Mouse (Mus musculus) myocyte (in vitro differentiated cells): ENCODE measurements at regions not wholly inside any gene's neighbourhood (a gene's known extent, or its start where the extent isn't known, plus 50 kb on each side); places are given as distances from the start of the nearest gene placed in this dataset.

ENCODE experiments used
- H3K27me3 ChIP-seq: one replicate; pipeline ENCODE4 v1.6.1; 2011; ENCODE audit not compliant: control insufficient read depth, insufficient read depth, insufficient read length
- H3K36me3 ChIP-seq: one replicate; pipeline ENCODE4 v1.6.1; 2011; ENCODE audit not compliant: control insufficient read depth, insufficient read depth
- H3K4me2 ChIP-seq: one replicate; pipeline ENCODE4 v1.6.1; 2011; ENCODE audit warnings: low read depth, control low read depth
- H3K4me3 ChIP-seq: one replicate; pipeline ENCODE4 v1.5.1; 2011; ENCODE audit warnings: mild to moderate bottlenecking, control low read depth, moderate library complexity
- H3K79me2 ChIP-seq: one replicate; pipeline ENCODE4 v1.6.1; 2011; ENCODE audit not compliant: control insufficient read depth, insufficient read depth
- H3ac ChIP-seq: one replicate; pipeline ENCODE4 v1.6.1; 2011; ENCODE audit not compliant: control insufficient read depth, insufficient read length
- CEBPB ChIP-seq: IDR thresholded peaks from 2 replicates; pipeline ENCODE4 v1.6.1; 2011; ENCODE audit warnings: mild to moderate bottlenecking, moderate library complexity; ENCODE audit not compliant: poor library complexity, insufficient read depth, severe bottlenecking
- E2F4 ChIP-seq: IDR thresholded peaks from one replicate; pipeline ENCODE4 v1.6.1; 2011; ENCODE audit warnings: mild to moderate bottlenecking, control low read depth, moderate library complexity; ENCODE audit not compliant: insufficient read depth
- MAX ChIP-seq: IDR thresholded peaks from one replicate; pipeline ENCODE4 v1.6.1; 2011; ENCODE audit warnings: low read depth, mild to moderate bottlenecking, control low read depth
- MYOD1 ChIP-seq, 3 experiments: IDR thresholded peaks; one replicate each; pipeline ENCODE4 v1.6.1; 2011; ENCODE audit warnings: control low read depth in 2 of 3, low read depth in 2 of 3, mild to moderate bottlenecking in 2 of 3, moderate library complexity in 1 of 3; ENCODE audit not compliant: insufficient read length in 2 of 3, control insufficient read depth in 1 of 3
- MYOG ChIP-seq, 3 experiments: IDR thresholded peaks; one replicate each; pipeline ENCODE4 v1.6.1; 2011; ENCODE audit warnings: control low read depth in 2 of 3, low read depth in 2 of 3, mild to moderate bottlenecking in 2 of 3; ENCODE audit not compliant: insufficient read length in 2 of 3, control insufficient read depth in 1 of 3, insufficient read depth in 1 of 3
- POLR2A ChIP-seq: IDR thresholded peaks from one replicate; pipeline ENCODE4 v1.6.1; 2011; ENCODE audit warnings: low read depth, mild to moderate bottlenecking, control low read depth, moderate library complexity; ENCODE audit not compliant: insufficient read length
- POLR2AphosphoS2 ChIP-seq: IDR thresholded peaks from one replicate; pipeline ENCODE4 v1.6.1; 2011; ENCODE audit warnings: low read depth, control low read depth; ENCODE audit not compliant: insufficient read length
- REST ChIP-seq: IDR thresholded peaks from one replicate; pipeline ENCODE4 v1.6.1; 2011; ENCODE audit warnings: mild to moderate bottlenecking, control low read depth, moderate library complexity; ENCODE audit not compliant: insufficient read depth, insufficient read length
- SRF ChIP-seq: IDR thresholded peaks from one replicate; pipeline ENCODE4 v1.6.1; 2011; ENCODE audit warnings: low read depth; ENCODE audit not compliant: control insufficient read depth, insufficient read length
- TCF12 ChIP-seq: IDR thresholded peaks from one replicate; pipeline ENCODE4 v1.6.1; 2011; ENCODE audit warnings: mild to moderate bottlenecking, control low read depth; ENCODE audit not compliant: poor library complexity, insufficient read depth, severe bottlenecking
- TCF3 ChIP-seq: IDR thresholded peaks from one replicate; pipeline ENCODE4 v1.6.1; 2011; ENCODE audit warnings: low read depth, control low read depth; ENCODE audit not compliant: insufficient read length
- USF1 ChIP-seq: IDR thresholded peaks from one replicate; pipeline ENCODE4 v1.6.1; 2011; ENCODE audit warnings: low read depth, mild to moderate bottlenecking, control low read depth, moderate library complexity

- Histone ChIP-seq H3K27me3 (peaks cover 4% of the 10 kb centered on the region), H3K4me3 (no peak overlapping the region), H3ac (no peak overlapping the region), H3K36me3 (no peaks in the 10 kb centered on the region), H3K79me2 (no peaks in the 10 kb centered on the region), H3K4me2 (no peak overlapping the region)
- TF ChIP-seq POLR2AphosphoS2, result no peak
- TF ChIP-seq SRF, result no peak
- TF ChIP-seq USF1, result no peak
- TF ChIP-seq MYOG (IDR thresholded peaks at IDR 0.05; ENCODE audit: control insufficient read depth in 1 of 3, insufficient read depth in 1 of 3, insufficient read length in 2 of 3, low read depth in 2 of 3), result no peak
- no peak for TF ChIP-seq CEBPB
- TF ChIP-seq MYOD1 (IDR thresholded peaks at IDR 0.05; ENCODE audit: control insufficient read depth in 1 of 3, insufficient read length in 2 of 3, low read depth in 2 of 3), result no peak
- no peak for TF ChIP-seq POLR2A
- no peak for TF ChIP-seq MAX
- TF ChIP-seq REST, result no peak
- TF ChIP-seq E2F4, result no peak
- no peak for TF ChIP-seq TCF3
Measured at GRCm38 (mm10) chr13:99597891-99598290, 81.6 kb upstream of the Map1b start.

GRCm38 (mm10) chr13:99593846-99594813 is 77.8 kb upstream of the Map1b start:
- no peak for TF ChIP-seq TCF12
- TF ChIP-seq TCF3, result no peak
- no peak for TF ChIP-seq REST
- no peak for TF ChIP-seq MYOD1 (IDR thresholded peaks at IDR 0.05; ENCODE audit: control insufficient read depth in 1 of 3, insufficient read length in 2 of 3, low read depth in 2 of 3)
- no peak for TF ChIP-seq SRF
- TF ChIP-seq CEBPB, result no peak
- Histone ChIP-seq H3ac (no peak overlapping the region), H3K4me3 (no peak overlapping the region), H3K79me2 (no peaks in the 10 kb centered on the region), H3K4me2 (no peak overlapping the region), H3K36me3 (no peaks in the 10 kb centered on the region), H3K27me3 (no peaks in the 10 kb centered on the region)

GRCm38 (mm10) chr13:99593243-99593635 is 76.9 kb upstream of the Map1b start:
- Histone ChIP-seq H3K27me3 (no peaks in the 10 kb centered on the region), H3K36me3 (no peaks in the 10 kb centered on the region), H3K4me3 (no peak overlapping the region), H3ac (no peak overlapping the region), H3K4me2 (no peak overlapping the region), H3K79me2 (no peaks in the 10 kb centered on the region)
- TF ChIP-seq MYOD1 (IDR thresholded peaks at IDR 0.05; ENCODE audit: control insufficient read depth in 1 of 3, insufficient read length in 2 of 3, low read depth in 2 of 3) (no peak), TCF12 (no peak), SRF (no peak), TCF3 (no peak), MYOG (IDR thresholded peaks at IDR 0.05; ENCODE audit: control insufficient read depth in 1 of 3, insufficient read depth in 1 of 3, insufficient read length in 2 of 3, low read depth in 2 of 3) (no peak), CEBPB (no peak), E2F4 (no peak), MAX (no peak), USF1 (no peak), POLR2A (no peak), REST (no peak), POLR2AphosphoS2 (no peak)

- H3K79me2 ChIP-seq, result no peaks in the 10 kb centered on the region
- no peak overlapping the region for H3ac ChIP-seq
- TF ChIP-seq SRF, result no peak
- no peak for TF ChIP-seq TCF3
- no peak for TF ChIP-seq USF1
- no peaks in the 10 kb centered on the region for H3K27me3 ChIP-seq
- no peak overlapping the region for H3K4me2 ChIP-seq
- H3K36me3 ChIP-seq, result no peaks in the 10 kb centered on the region
- no peak overlapping the region for H3K4me3 ChIP-seq
Measured at GRCm38 (mm10) chr13:99592596-99593242, 76.4 kb upstream of the Map1b start.

- H3K36me3 ChIP-seq, result no peaks in the 10 kb centered on the region
- no peaks in the 10 kb centered on the region for H3K79me2 ChIP-seq
- H3K27me3 ChIP-seq, result no peaks in the 10 kb centered on the region
- no peak overlapping the region for H3ac ChIP-seq
- no peak overlapping the region for H3K4me3 ChIP-seq
- no peak for TF ChIP-seq POLR2AphosphoS2
- no peak for TF ChIP-seq TCF3
- no peak for TF ChIP-seq SRF
- TF ChIP-seq E2F4, result no peak
- TF ChIP-seq REST, result no peak
- no peak for TF ChIP-seq TCF12
- TF ChIP-seq CEBPB, result no peak
- TF ChIP-seq MYOD1 (IDR thresholded peaks at IDR 0.05; ENCODE audit: control insufficient read depth in 1 of 3, insufficient read length in 2 of 3, low read depth in 2 of 3), result no peak
- no peak for TF ChIP-seq MYOG (IDR thresholded peaks at IDR 0.05; ENCODE audit: control insufficient read depth in 1 of 3, insufficient read depth in 1 of 3, insufficient read length in 2 of 3, low read depth in 2 of 3)
- no peak for TF ChIP-seq USF1
- TF ChIP-seq MAX, result no peak
- TF ChIP-seq POLR2A, result no peak
- H3K4me2 ChIP-seq, result no peak overlapping the region
Measured at GRCm38 (mm10) chr13:99588646-99589045, 72.3 kb upstream of the Map1b start.
